Mouse (Mus musculus) heart, embryonic 10.5 days (tissue): ENCODE data around the gene Ccdc146. TPM values are rescaled to one million over a fixed set of nuclear protein-coding genes. Genes with fewer than 3 reads are reported as not detected.

Source experiments
- DNase-seq: peaks from one replicate; pipeline ENCODE4 v3.0.0-alpha.2; 2017; ENCODE audit warnings: low spot score
- H3K27ac ChIP-seq: fragments of 300-500 bp; sonication (generic); 2 replicates; pipeline ENCODE4 v1.5.1; 2016; ENCODE audit warnings: mild to moderate bottlenecking
- H3K27me3 ChIP-seq: fragments of 300-500 bp; sonication (generic); 2 replicates; pipeline ENCODE4 v1.6.1; 2016; ENCODE audit warnings: mild to moderate bottlenecking; ENCODE audit not compliant: poor library complexity, insufficient read depth, severe bottlenecking
- H3K36me3 ChIP-seq: fragments of 300-500 bp; sonication (generic); 2 replicates; pipeline ENCODE4 v1.6.1; 2016; ENCODE audit warnings: mild to moderate bottlenecking, moderate library complexity
- H3K4me1 ChIP-seq: fragments of 300-500 bp; sonication (generic); 2 replicates; pipeline ENCODE4 v1.6.1; 2016; ENCODE audit warnings: mild to moderate bottlenecking
- H3K4me3 ChIP-seq: fragments of 300-500 bp; sonication (generic); 2 replicates; pipeline ENCODE4 v1.5.1; 2016; ENCODE audit warnings: mild to moderate bottlenecking, moderate library complexity
- H3K9me3 ChIP-seq: fragments of 300-500 bp; sonication (generic); 2 replicates; pipeline ENCODE4 v1.6.1; 2016; ENCODE audit warnings: mild to moderate bottlenecking, moderate library complexity
- WGBS: fragments of 180-500 bp; shearing (Covaris S2); methylation state at CpG from one replicate; pipeline ENCODE4 v1.1.7; 2016; 5-methylcytosine and 5-hydroxymethylcytosine counted together
- polyA plus RNA-seq: library from polyadenylated mRNA; unstranded; fragments of >200 nt; fragmentation: Nextera tagmentation; extraction: Ambion mirVana; gene quantifications from 2 replicates; pipeline ENCODE4 v1.2.1, GENCODE M21; 2016

Ccdc146 gene
- polyA plus RNA-seq, 1 experiment from 2014 or later, result 1.3 TPM

- Histone ChIP-seq H3K9me3 (no peaks in the 10 kb centered on the region), H3K4me3 (no peak overlapping the region), H3K4me1 (0 out of 2 replicates have a peak, but pooled peaks cover 4% of the 10 kb centered on the region), H3K27me3 (no peaks in the 10 kb centered on the region), H3K27ac (no peak overlapping the region), H3K36me3 (no peaks in the 10 kb centered on the region)
- no peak for DNase-seq
- 87% methylated on average over 8 of the region's 8 CpGs for WGBS
Observed at GRCm38 (mm10) chr5:21264352-21265021, 160.0 kb downstream of the Ccdc146 start.

GRCm38 (mm10) chr5:21263202-21264055, 161.0 kb downstream of the Ccdc146 start:
- Histone ChIP-seq H3K27me3 (no peaks in the 10 kb centered on the region), H3K9me3 (no peaks in the 10 kb centered on the region), H3K36me3 (no peaks in the 10 kb centered on the region), H3K27ac (no peak overlapping the region), H3K4me1 (0 out of 2 replicates have a peak, but pooled peaks cover 4% of the 10 kb centered on the region), H3K4me3 (no peak overlapping the region)
- DNase-seq, result no peak
- 64% methylated on average over 18 of the region's 18 CpGs for WGBS

GRCm38 (mm10) chr5:21261202-21261844, 163.2 kb downstream of the Ccdc146 start:
- H3K4me3 ChIP-seq, result no peak overlapping the region
- 0 out of 2 replicates have a peak, but pooled peaks cover 7% of the 10 kb centered on the region for H3K4me1 ChIP-seq
- H3K36me3 ChIP-seq, result no peaks in the 10 kb centered on the region
- no peaks in the 10 kb centered on the region for H3K9me3 ChIP-seq
- WGBS, result 57% methylated on average over 6 of the region's 6 CpGs
- H3K27me3 ChIP-seq, result no peaks in the 10 kb centered on the region
- no peak overlapping the region for H3K27ac ChIP-seq
- no peak for DNase-seq

GRCm38 (mm10) chr5:21260746-21261145, 163.7 kb downstream of the Ccdc146 start:
- H3K9me3 ChIP-seq, result no peaks in the 10 kb centered on the region
- H3K36me3 ChIP-seq, result no peaks in the 10 kb centered on the region
- no peaks in the 10 kb centered on the region for H3K27me3 ChIP-seq
- DNase-seq, result no peak
- 0 out of 2 replicates have a peak, but pooled peaks cover 7% of the 10 kb centered on the region for H3K4me1 ChIP-seq
- no peak overlapping the region for H3K27ac ChIP-seq
- 63% methylated on average over 7 of the region's 7 CpGs for WGBS
- H3K4me3 ChIP-seq, result no peak overlapping the region

GRCm38 (mm10) chr5:21257806-21258205, 166.7 kb downstream of the Ccdc146 start:
- 69% methylated on average over 6 of the region's 6 CpGs for WGBS
- no peak for DNase-seq
- Histone ChIP-seq H3K27me3 (no peaks in the 10 kb centered on the region), H3K9me3 (no peaks in the 10 kb centered on the region), H3K27ac (no peak overlapping the region), H3K4me3 (no peak overlapping the region), H3K4me1 (0 out of 2 replicates have a peak, but pooled peaks cover 7% of the 10 kb centered on the region), H3K36me3 (no peaks in the 10 kb centered on the region)

GRCm38 (mm10) chr5:21257126-21257525, 167.4 kb downstream of the Ccdc146 start:
- DNase-seq, result no peak
- no peak overlapping the region for H3K27ac ChIP-seq
- no peak overlapping the region for H3K4me3 ChIP-seq
- H3K4me1 ChIP-seq, result 0 out of 2 replicates have a peak, but pooled peaks cover 7% of the 10 kb centered on the region
- no peaks in the 10 kb centered on the region for H3K36me3 ChIP-seq
- H3K27me3 ChIP-seq, result no peaks in the 10 kb centered on the region
- no peaks in the 10 kb centered on the region for H3K9me3 ChIP-seq
- 47% methylated on average over 4 of the region's 4 CpGs for WGBS

- Histone ChIP-seq H3K36me3 (no peaks in the 10 kb centered on the region), H3K27me3 (no peaks in the 10 kb centered on the region), H3K9me3 (no peaks in the 10 kb centered on the region), H3K4me1 (0 out of 2 replicates have a peak, but pooled peaks cover 3% of the 10 kb centered on the region), H3K4me3 (no peak overlapping the region), H3K27ac (no peak overlapping the region)
- DNase-seq, result no peak
- 75% methylated on average over 5 of the region's 5 CpGs for WGBS
Observed at GRCm38 (mm10) chr5:21255551-21256132, 168.8 kb downstream of the Ccdc146 start.

- Histone ChIP-seq H3K4me3 (no peak overlapping the region), H3K27me3 (no peaks in the 10 kb centered on the region), H3K27ac (no peak overlapping the region), H3K9me3 (no peaks in the 10 kb centered on the region), H3K36me3 (no peaks in the 10 kb centered on the region), H3K4me1 (0 out of 2 replicates have a peak, but pooled peaks cover 3% of the 10 kb centered on the region)
- no peak for DNase-seq
- WGBS, result 89% methylated on average over 12 of the region's 12 CpGs
Observed at GRCm38 (mm10) chr5:21254731-21255525, 169.5 kb downstream of the Ccdc146 start.

GRCm38 (mm10) chr5:21248834-21249233, 175.6 kb downstream of the Ccdc146 start:
- H3K36me3 ChIP-seq, result no peaks in the 10 kb centered on the region
- no peaks in the 10 kb centered on the region for H3K27me3 ChIP-seq
- 62% methylated on average over 5 of the region's 5 CpGs for WGBS
- no peak for DNase-seq
- no peak overlapping the region for H3K27ac ChIP-seq
- no peaks in the 10 kb centered on the region for H3K4me1 ChIP-seq
- no peaks in the 10 kb centered on the region for H3K9me3 ChIP-seq
- H3K4me3 ChIP-seq, result no peak overlapping the region

- H3K27ac ChIP-seq, result no peak overlapping the region
- DNase-seq, result no peak
- H3K4me3 ChIP-seq, result no peak overlapping the region
- H3K36me3 ChIP-seq, result no peaks in the 10 kb centered on the region
- H3K9me3 ChIP-seq, result no peaks in the 10 kb centered on the region
- H3K27me3 ChIP-seq, result no peaks in the 10 kb centered on the region
- 67% methylated on average over 2 of the region's 2 CpGs for WGBS
- H3K4me1 ChIP-seq, result no peaks in the 10 kb centered on the region
Observed at GRCm38 (mm10) chr5:21247916-21248315, 176.6 kb downstream of the Ccdc146 start.

GRCm38 (mm10) chr5:21246794-21247193, 177.7 kb downstream of the Ccdc146 start:
- no peaks in the 10 kb centered on the region for H3K36me3 ChIP-seq
- WGBS, result 78% methylated on average over 6 of the region's 6 CpGs
- H3K27me3 ChIP-seq, result no peaks in the 10 kb centered on the region
- H3K27ac ChIP-seq, result no peak overlapping the region
- no peaks in the 10 kb centered on the region for H3K4me1 ChIP-seq
- H3K4me3 ChIP-seq, result no peak overlapping the region
- DNase-seq, result no peak
- H3K9me3 ChIP-seq, result no peaks in the 10 kb centered on the region

GRCm38 (mm10) chr5:21245241-21245640, 179.2 kb downstream of the Ccdc146 start:
- no peaks in the 10 kb centered on the region for H3K36me3 ChIP-seq
- no peak overlapping the region for H3K4me3 ChIP-seq
- no peaks in the 10 kb centered on the region for H3K9me3 ChIP-seq
- 67% methylated on average over 1 of the region's 1 CpGs for WGBS
- DNase-seq, result no peak
- H3K27me3 ChIP-seq, result no peaks in the 10 kb centered on the region
- no peaks in the 10 kb centered on the region for H3K4me1 ChIP-seq
- no peak overlapping the region for H3K27ac ChIP-seq
